Mouse (Mus musculus) heart, postnatal 14 days (tissue): ENCODE measurements around the gene Btbd18. TPM values are rescaled to one million over a fixed set of nuclear protein-coding genes. Genes with fewer than 3 reads are reported as not detected.

Experiments used
- DNase-seq, 2 experiments: peaks; one replicate each; pipeline ENCODE4 v3.0.0; 2021 to 2022
- intact Hi-C: fragments of 180-260 bp; cut with DNase I; formaldehyde crosslinking; loops from one replicate; pipeline ENCODE4 v1.15.1; 2025
- total RNA-seq, 2 experiments: library from RNA; stranded (reverse); gene quantifications; 2 replicates each; pipeline ENCODE4 v1.2.3; 2021

Btbd18 gene
- total RNA-seq, 2 experiments from 2014 or later = not detected

DNA sequence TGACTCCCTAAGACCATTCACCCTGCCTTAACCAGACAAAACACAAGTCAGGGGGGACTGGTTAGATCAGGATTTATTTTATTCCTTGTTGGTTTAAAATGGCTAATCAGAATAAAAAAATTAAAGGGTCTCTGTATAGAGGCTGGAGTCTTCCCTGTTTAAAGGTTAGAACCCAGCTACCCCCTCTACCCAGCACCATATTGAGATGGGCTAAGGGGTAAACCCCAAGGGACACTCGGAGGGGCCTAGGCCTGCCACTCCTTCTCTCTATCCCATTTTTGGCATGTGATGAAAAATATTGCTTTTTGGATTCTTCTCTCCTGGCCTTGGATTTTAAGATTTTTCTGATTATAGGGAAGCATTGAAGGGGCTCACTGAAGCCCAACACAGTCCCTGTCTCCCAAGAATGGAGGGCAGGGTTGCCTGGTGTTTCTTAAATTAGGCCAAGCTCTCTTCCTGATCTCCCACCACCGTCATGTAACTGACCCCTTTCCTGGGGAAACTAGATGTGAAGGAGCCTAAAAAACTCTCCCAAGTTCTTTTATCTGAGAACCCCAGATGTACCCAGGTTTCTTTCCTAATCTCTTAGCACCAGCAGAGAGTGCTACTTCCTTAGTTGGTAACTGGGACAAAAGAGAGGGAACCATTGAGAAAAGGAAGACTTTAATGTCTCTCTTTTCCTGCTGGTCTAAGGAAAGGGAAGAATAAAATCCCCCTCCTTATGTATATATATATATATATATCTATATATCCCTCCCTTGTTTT, 29.4 kb downstream of the Btbd18 start:
- intact Hi-C loops = no loop called here
- no peak for DNase-seq

DNA sequence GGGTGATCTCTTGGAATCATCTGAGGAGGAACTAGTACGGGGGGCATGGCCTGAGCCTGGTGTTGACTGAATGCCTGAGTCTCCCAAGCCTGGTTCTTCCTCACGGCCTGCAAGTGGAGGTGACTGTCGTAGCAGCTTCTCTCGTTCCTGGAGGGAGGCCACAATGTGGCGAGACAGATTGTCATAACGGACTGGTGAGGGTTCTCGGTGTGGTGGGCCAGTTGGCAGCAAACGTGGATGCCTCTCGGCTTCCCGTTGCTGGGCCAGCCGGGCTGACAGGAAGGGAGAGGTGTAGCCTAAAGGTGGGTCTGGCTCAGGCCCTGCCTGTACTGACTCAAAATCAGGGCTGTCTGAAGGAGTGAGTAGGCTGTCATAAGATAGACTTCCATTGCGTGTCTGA, 31.2 kb downstream of the Btbd18 start:
- intact Hi-C loops = no loop called here
- no peak for DNase-seq

DNA sequence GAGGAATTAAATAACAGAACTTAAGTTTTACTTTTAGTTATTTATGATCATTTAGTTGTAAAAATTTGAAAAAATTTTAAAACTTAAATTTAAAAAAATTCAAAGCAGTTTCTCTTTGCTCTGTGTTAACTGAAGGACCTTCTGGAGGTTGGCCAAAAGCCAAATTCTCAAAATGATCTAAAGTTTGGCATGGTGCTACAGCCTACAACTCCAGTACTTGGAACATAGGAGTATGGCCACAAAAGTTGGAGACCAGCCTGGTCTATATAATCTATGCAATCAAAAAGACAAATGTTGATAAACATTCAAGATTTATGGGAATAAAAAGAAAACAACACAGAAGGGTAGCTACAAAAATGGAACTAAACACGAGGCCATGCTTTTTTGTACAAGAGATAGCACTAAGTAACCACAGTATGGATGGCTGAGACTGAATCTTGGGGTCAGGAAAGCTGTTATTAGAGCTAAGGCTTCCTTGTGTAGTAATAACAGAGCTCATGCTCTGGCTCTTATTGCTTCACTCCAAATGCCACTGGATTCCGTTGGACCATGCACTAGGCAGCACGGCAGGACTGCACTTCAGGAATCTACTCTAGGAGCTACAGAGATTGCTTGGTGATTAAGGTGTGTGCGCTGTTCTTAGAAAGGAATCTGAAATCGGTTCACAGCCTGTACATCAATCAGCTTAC, 36.3 kb downstream of the Btbd18 start:
- no peak for DNase-seq
- intact Hi-C loops = no loop called here

DNA sequence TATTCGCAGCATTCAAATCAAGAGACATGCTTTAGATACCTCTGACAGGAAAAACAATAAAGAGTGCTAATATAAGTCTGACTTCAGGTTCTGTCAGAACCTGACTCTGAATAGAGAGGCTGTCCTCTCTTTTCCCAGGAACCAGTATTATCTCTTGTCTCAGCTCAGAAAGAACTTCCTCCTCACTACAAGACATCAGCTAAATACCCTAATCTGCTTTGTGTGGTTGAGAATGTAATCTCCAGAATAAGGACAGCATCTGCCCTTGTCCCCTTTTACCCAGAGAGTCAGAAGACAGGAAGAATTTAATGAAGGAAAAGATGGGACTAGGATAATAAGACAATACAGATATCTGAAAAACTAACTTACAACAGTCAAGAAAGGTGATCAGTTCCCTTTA, 44.6 kb downstream of the Btbd18 start:
- intact Hi-C loops = no loop called here
- no peak for DNase-seq

DNA sequence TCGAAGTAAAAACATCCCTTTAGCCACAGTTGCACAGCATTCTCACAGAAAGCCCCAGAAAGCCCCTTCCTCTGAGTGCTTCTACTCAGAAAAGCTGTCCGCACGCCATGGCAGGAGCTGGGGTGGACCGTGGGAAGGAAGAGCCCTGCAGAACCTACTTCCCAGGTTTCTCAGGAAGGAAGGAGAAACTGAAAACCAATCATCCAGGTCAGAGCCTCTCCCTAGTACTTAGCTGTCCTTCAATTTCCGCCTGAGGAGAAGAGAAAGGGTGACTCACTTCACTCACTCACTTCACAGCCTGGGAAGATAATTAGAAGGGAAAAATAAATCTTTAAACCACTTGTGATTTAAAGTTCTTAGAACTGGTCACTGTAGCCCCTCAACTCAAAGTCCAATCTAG, 45.5 kb downstream of the Btbd18 start:
- intact Hi-C loops = no loop called here
- no peak for DNase-seq

DNA sequence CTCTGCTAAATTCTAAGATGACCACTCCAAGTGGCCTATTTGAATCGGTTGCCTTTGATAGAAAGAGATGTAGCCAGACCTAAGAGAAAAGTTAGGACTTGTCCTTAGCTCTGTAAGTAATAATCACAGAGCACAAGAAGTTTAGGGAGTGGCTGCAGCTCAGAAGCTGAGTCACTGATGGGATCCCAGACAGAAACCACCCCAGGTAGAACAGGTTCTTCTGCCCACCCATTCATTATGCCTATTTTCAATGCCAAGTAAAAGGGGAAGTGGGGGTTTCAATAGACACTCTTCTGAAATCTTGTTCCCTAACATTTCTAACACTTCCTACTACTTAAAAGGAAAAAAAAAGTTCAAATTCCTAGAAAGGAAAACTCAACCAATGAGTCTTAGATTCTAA, 46.4 kb downstream of the Btbd18 start:
- intact Hi-C loops = no loop called here
- DNase-seq = no peak

DNA sequence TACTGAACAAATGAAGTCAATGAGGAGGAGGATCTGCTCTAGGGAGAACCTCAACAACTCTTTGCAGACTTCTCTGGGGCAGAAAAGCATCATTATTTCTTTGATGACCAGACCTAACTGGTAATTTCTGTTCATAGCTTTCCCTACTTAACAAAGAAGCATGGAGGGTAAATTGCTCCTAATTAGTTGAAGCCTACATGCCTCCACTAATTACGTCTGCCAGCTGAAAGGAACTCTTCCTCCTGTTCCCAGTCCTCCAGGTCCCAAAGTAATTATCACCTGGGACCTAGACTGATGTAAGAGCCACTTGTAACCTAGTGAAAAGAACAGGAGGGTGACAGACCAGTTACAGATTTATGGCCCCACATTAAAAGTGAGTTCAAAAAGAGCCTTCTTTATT, 48.6 kb downstream of the Btbd18 start:
- DNase-seq = no peak
- intact Hi-C loops = no loop called here

DNA sequence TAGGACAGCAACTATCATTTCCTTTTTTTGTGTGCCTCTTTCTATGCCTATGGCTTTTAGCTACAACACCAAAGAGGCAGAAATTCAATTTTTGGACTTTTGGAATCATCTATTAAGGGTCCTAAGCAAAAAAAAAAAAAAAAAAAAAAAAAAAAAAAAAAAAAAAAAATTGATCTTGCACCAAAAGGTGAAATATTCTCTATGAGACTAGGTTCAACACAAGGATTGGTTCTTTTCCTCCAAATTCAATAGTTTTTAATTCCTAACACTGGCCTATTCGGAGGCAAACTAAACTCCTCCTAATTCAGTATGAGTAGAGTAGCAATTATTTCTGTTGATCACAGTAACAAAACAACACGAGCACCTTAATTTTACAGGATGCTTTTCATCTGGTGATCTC, 53.0 kb downstream of the Btbd18 start:
- intact Hi-C loops = loop anchor here (5.0 kb wide), 1 partner anchor 35 kb away; the partner anchor contains the start of genes Gm28635, Med19 and Tmx2
- DNase-seq = no peak

DNA sequence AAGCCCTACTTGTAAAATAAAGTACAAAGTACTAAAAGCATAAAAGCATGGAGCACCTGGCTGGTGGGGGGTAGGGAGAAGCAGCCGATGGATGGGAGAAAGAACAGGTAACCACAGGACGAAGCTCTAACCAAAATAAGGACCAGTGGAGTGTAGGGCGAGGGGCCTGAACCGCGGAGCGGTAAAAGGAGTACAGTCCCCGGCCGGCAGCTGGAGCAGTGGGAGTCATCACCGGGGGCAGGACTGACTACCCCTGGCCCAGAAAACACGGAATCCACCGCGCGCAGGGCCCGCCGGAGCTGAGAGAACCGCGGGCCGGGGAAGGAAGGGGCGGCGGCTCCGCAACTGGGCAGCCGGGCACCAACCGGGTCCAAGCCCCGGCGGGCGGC, 55.5 kb downstream of the Btbd18 start:
- DNase-seq = no peak
- intact Hi-C loops = loop anchor here (5.0 kb wide), 1 partner anchor 37 kb away; the partner anchor contains the start of genes Gm28635, Med19 and Tmx2

DNA sequence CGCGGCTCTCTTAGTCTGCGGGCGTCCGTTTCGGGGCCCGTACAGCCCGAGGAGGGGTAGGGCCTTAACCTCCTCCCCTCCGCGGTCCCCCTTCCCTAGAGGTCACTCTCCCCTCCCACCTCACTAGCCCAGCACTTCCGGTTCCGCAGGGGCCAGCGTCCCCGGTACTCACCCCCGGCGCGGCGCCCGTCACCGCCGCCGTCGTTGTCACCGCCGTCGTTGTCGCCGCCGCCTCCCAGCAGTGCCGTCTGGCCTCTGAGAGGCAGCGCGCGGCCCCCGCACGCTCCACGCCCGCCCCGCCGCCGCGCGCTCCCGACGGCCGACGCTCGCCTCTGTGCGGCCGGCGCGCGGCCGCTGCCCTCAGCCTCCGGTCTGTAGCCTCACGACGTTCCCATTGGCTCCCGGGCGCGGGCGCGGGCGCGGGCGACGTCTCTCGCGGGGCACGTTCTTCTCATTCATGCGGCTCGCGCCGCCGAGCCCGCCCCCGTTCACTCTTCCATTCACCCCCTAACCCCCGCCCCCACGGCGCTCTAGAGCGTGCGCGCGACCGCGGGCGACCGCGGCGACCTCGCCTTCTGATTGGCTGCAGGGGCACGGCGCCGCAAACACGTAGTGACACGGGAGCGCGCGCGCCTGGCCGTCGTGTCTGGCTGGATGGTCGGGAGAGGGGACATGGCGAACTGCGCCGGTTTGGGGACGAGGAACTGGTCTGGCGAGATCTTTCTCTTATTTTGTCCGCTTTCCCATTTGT, 56.1 kb downstream of the Btbd18 start, which contains the start of gene Zdhhc5:
Gene Zdhhc5 (minus strand): TSS at position 370 of the 751 bp plus-strand sequence.
- intact Hi-C loops = loop anchor here (5.0 kb wide), 1 partner anchor 38 kb away; the partner anchor contains the start of genes Gm28635, Med19 and Tmx2

DNA sequence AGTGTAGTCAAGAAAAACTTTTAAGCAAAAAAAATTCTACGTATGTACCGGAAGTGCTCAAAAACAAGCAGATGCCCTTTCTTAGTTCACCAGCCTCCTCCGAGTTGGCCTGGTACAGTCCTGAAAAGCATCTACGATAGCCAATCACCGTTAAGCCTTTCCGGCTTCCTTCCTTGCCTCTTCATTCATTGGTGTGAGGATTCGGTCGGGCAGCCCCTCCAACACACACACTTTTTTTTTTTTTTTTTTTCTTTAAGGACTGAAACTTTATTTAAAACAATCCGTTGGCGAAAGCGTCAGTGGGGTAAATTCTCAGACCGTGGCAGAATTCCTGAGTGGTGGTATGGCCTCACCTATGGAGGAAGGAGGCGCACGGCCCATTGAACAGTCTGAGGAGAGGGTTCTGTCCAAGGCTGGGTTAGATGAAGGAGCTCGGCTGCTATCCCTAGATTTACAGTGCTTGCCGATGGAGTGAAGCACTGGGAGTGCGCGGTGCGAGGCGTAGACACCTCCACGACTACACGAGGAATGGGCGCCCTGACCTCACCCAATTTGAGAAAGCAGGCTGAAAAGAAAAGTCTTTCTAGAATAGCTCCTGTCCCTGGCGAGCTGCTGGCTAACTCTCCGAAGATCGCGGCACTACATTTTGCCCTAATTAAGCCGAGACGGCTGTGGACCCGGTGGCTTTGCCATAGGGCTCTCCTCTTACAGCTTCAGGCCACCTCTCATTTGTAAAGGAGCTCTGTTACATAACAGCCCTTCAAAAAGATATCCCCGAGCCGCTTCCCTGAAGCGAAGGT, 56.9 kb downstream of the Btbd18 start:
- intact Hi-C loops = no loop called here

More for the DNA sequence above, 56.1 kb downstream of the Btbd18 start, which contains the start of gene Zdhhc5:
- DNase-seq = peak; percentile 99

DNA sequence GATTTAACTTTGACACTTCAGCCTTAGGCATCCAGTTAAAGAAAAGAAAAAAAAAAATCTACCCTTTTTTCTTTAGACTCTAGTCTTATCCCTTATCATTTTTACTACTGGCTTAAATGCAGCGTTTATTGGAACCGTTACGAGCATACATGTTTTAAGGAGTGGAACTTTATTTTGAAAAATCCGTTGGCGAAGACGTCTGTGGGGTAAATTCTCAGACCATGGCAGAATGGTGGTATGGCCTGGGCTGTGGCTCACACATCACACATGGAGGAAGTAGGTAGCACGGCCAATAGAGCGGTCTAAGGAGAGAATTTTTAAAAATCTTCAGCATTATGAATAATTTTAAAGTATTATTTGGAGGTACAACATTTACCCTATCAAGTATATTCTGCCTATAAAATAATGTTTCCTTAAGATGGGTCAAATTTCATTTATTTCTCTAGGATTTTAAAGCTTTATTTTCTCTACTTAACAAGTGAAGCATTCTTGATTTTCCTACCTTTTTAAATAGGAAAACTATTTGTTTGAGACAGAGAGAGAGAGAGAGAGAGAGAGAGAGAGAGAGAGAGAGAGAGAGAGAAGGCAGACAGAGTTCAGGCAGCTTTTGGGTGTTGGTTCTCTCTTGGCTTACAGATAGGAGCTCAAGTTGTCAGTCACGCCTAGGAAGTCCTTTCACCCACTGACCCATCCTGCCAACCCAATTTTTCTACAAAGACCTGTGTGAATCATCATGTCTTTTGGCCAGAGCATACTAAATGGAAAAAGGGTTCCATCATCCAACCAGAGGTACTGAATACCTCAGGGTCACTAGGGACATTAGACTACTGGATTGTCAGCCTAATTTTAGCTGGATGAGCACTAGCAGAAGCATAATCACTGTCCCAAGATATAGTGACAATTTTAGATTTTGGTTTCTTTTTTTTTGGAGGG, 57.8 kb downstream of the Btbd18 start:
- intact Hi-C loops = no loop called here
- DNase-seq = no peak

More for the DNA sequence above, 56.9 kb downstream of the Btbd18 start:
- peak; percentile 60 to 64 for DNase-seq

DNA sequence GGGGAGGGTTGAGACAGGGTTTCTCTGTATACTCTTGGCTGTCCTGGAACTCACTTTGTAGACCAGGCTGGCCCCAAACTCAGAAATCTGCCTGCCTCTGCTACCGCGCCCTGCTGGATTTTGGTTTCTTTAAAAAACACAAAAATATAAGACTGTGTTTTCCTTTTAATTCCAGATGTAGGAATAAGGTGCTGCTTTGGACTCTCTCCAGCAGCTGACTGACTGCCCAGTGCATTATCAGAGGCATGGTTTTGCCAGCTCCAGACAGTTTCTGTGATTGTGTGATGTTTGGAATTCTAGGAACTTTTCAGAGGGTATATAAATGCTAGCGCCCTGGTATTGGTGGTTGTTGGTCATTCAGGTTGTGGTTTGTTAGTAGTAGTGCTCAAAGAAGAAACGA, 58.5 kb downstream of the Btbd18 start:
- intact Hi-C loops = no loop called here
- DNase-seq = no peak

Other genes starting within 250 kb of the Btbd18 start
- gene Calcrl, start 233.7 kb upstream of the Btbd18 start, total RNA-seq = 10 to 100 TPM; 45.2 to 45.3 TPM
- 10 to 100 TPM; 56.4 to 57.8 TPM for gene Tfpi, start 182.3 kb upstream of the Btbd18 start, total RNA-seq
- 100 to 1,000 TPM in 1 of 2 experiments, 10 to 100 TPM in 1; 92.4 to 107 TPM for gene Ctnnd1, start 8.3 kb upstream of the Btbd18 start, total RNA-seq
- gene Selenoh, start 11.7 kb downstream of the Btbd18 start, total RNA-seq = 10 to 100 TPM; 31.4 to 32.8 TPM
- 10 to 100 TPM in 1 of 2 experiments, 1 to 10 TPM in 1; 4.3 to 11.7 TPM for gene Gm28635, start 19.0 kb downstream of the Btbd18 start, total RNA-seq
- 10 to 100 TPM; 13.9 to 15.0 TPM for gene Med19, start 19.3 kb downstream of the Btbd18 start, total RNA-seq
- 100 to 1,000 TPM; 109 to 113 TPM for gene Tmx2, start 20.1 kb downstream of the Btbd18 start, total RNA-seq
- 10 to 100 TPM; 57.7 to 62.4 TPM for gene Zdhhc5, start 56.1 kb downstream of the Btbd18 start, total RNA-seq
- gene Clp1, start 68.3 kb downstream of the Btbd18 start, total RNA-seq = 1 to 10 TPM; 4.9 to 5.8 TPM
- gene Ypel4, start 75.0 kb downstream of the Btbd18 start, total RNA-seq = 1 to 10 TPM in 1 of 2 experiments, under 1 TPM in 1; 0.93 to 1.3 TPM
- 1 to 10 TPM; 1.6 to 2.2 TPM for gene Gm19426, start 84.6 kb downstream of the Btbd18 start, total RNA-seq
- gene Serping1, start 116.4 kb downstream of the Btbd18 start, total RNA-seq = 10 to 100 TPM; 58.8 to 72.1 TPM
- gene Ube2l6, start 139.7 kb downstream of the Btbd18 start, total RNA-seq = 10 to 100 TPM; 67.6 to 87.8 TPM
- gene Smtnl1, start 163.6 kb downstream of the Btbd18 start, total RNA-seq = under 1 TPM in 1 of 2 experiments, not detected in 1; 0.14 TPM
- 100 to 1,000 TPM in 1 of 2 experiments, 10 to 100 TPM in 1; 78.1 to 101 TPM for gene Timm10, start 167.9 kb downstream of the Btbd18 start, total RNA-seq
- gene Slc43a1, start 179.8 kb downstream of the Btbd18 start, total RNA-seq = 1 to 10 TPM; 2.9 to 3.6 TPM
- gene Rtn4rl2, start 227.6 kb downstream of the Btbd18 start, total RNA-seq = 1 to 10 TPM; 4.7 to 4.9 TPM